In the genomic region with DNA sequence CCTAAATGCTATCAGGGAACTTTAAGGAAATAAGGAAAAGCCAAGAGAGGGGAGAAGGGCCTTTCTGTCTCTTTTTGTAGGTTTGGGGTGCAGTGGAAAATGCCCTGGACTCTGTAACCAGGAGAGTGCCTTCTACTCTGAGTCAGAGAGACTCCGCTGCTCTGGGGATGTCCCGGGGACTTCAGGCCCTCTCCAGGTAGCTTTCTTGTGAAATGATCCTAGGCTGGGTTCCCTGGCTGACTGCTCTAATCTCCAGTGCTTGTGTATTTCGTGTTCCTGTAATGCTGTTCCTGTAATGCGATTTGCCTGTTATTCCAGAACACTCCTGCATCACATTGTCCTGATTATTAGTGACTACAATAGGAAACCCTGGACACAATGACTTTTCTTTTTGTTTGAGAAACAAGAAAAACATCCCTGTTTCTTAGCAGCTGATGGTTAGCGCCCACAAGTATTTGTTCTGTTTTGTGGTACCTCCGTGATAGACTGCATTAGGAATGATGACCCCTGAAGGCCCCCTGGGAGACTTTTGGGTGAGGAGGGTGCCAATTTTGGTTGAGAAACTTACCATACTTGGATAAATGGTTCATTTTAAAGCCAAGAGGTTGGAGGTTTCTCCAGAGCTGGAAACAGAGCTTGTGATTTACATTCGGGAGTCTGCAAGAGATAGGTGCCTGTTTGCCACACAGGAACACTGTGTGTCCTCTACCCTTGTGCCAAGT, we compare ENCODE assay signal across 8 mouse cellular contexts. TPM values are rescaled to one million over a fixed set of nuclear protein-coding genes. Genes with fewer than 3 reads are reported as not detected.
DNase-seq lines count a peak whose midpoint lies in the region; ATAC-seq and TF ChIP-seq lines count a peak whose summit lies in the region.

No protein-coding gene starts in this region.

- intact Hi-C loops in gastrocnemius, postnatal 14 days (cut with DNase I; ENCODE audit: low total_unique reads) = no loop called here

- H3K36me3 ChIP-seq in testis, adult 2 months (ENCODE audit: control insufficient read depth, insufficient read depth, low read length) = no peaks in the 10 kb centered on the region
- no peaks in the 10 kb centered on the region for H3K36me3 ChIP-seq in myocyte (ENCODE audit: control insufficient read depth, insufficient read depth)

- WGBS in cerebellum, adult 2 months = 17% methylated on average over 7 of the region's 7 CpGs

- no peak for TF ChIP-seq POLR2A in cerebellum, adult 2 months (IDR thresholded peaks at IDR 0.05; ENCODE audit: borderline replicate concordance, insufficient read depth, low read length)
- no peak for TF ChIP-seq POLR2A in testis, adult 2 months (IDR thresholded peaks at IDR 0.05; ENCODE audit: control insufficient read depth, low read depth, low read length)
- no peak for TF ChIP-seq POLR2A in myocyte (IDR thresholded peaks at IDR 0.05; ENCODE audit: insufficient read length, low read depth)

- no peak for TF ChIP-seq CTCF in cerebellum, adult 2 months (IDR thresholded peaks at IDR 0.05; ENCODE audit: borderline replicate concordance, insufficient read depth, low read depth, low read length)
- no peak for TF ChIP-seq CTCF in testis, adult 2 months (IDR thresholded peaks at IDR 0.05; ENCODE audit: control insufficient read depth, insufficient read depth, insufficient replicate concordance, low read depth, low read length)

- peak overlapping the region; percentile 58; the same call in 1 of the 2 replicates for H3K27ac ChIP-seq in cerebellum, adult 2 months (ENCODE audit: insufficient read depth, low read length)
- H3K27ac ChIP-seq in testis, adult 2 months (ENCODE audit: control insufficient read depth, insufficient read depth, low read depth, low read length) = peak overlapping the region; percentile 73

- H3K4me3 ChIP-seq in cerebellum, adult 2 months (replicated peaks; ENCODE audit: insufficient read depth, low read depth, low read length) = peak overlapping the region; percentile 87
- peak overlapping the region; percentile 90 for H3K4me3 ChIP-seq in testis, adult 2 months (ENCODE audit: control insufficient read depth, low read depth, low read length)
- peak overlapping the region; percentile 63 for H3K4me3 ChIP-seq in myocyte

- DNase-seq in cerebellum, adult 2 months = peak; percentile 46
- DNase-seq in testis, postnatal 10 days (ENCODE audit: low spot score) = no peak
- no peak for DNase-seq in layer of hippocampus, adult 18-20 months (ENCODE audit: low spot score in 2 of 2)
- no peak for DNase-seq in gastrocnemius, postnatal 14 days

- H3K27me3 ChIP-seq in cerebellum, adult 2 months (ENCODE audit: control insufficient read depth, insufficient read depth, low read length) = no peaks in the 10 kb centered on the region
- H3K27me3 ChIP-seq in testis, adult 2 months (ENCODE audit: control insufficient read depth, insufficient read depth, low read length) = no peaks in the 10 kb centered on the region
- H3K27me3 ChIP-seq in myocyte (ENCODE audit: control insufficient read depth, insufficient read depth, insufficient read length) = no peaks in the 10 kb centered on the region

- peaks cover 60% of the 10 kb centered on the region for H3K79me2 ChIP-seq in myocyte (ENCODE audit: control insufficient read depth, insufficient read depth)

- H3ac ChIP-seq in myocyte (ENCODE audit: control insufficient read depth, insufficient read length) = peak overlapping the region; percentile 51

- ATAC-seq in cerebellum, adult (ENCODE audit: insufficient number of reproducible peaks, low FRiP score, low TSS enrichment) = no peak
- ATAC-seq in inflammation-experienced regulatory T-cells, adult 6 months = peak; percentile 72

- peaks cover 9% of the 10 kb centered on the region for H3K4me1 ChIP-seq in cerebellum, adult 2 months (ENCODE audit: control insufficient read depth, insufficient read depth, low read length)
- peaks cover 12% of the 10 kb centered on the region for H3K4me1 ChIP-seq in testis, adult 2 months (ENCODE audit: control insufficient read depth, insufficient read depth, low read length)

- peak overlapping the region; percentile 69 for H3K4me2 ChIP-seq in myocyte (ENCODE audit: low read depth)

TF ChIP-seq in myocyte, 11 proteins besides CTCF, POLR2A, EP300 and RAD21:
- TF ChIP-seq MAX (IDR thresholded peaks at IDR 0.05; ENCODE audit: low read depth) (no peak), REST (IDR thresholded peaks at IDR 0.05; ENCODE audit: insufficient read depth, insufficient read length) (no peak), MYOG (IDR thresholded peaks at IDR 0.05; ENCODE audit: control insufficient read depth in 1 of 3, insufficient read depth in 1 of 3, insufficient read length in 2 of 3, low read depth in 2 of 3) (no peak)

RNA-seq across cellular contexts. Expression of a gene that starts 0.9 kb away (rescaled TPM):
- 16.3 and 17.1 TPM in 2 replicates for polyA plus RNA-seq in cerebellum, adult 2 months (2012; rRNA removed)
- polyA plus RNA-seq in testis, adult 2 months (2012; rRNA removed) = 22.5 and 31.1 TPM in 2 replicates
- 10 to 100 TPM; 18.5 to 34.1 (median 25.9) TPM for polyA plus RNA-seq in inflammation-experienced regulatory T-cells, adult 6 months (2017; shearing (Covaris generic))
- polyA plus RNA-seq in myocyte (2012; fragmentation: generic; extraction: Trizol) = 23.0 TPM
- total RNA-seq in layer of hippocampus, adult 18-20 months (2021) = 10 to 100 TPM; 11.1 to 11.8 TPM
- 10 to 100 TPM; 24.0 to 24.5 TPM for total RNA-seq in gastrocnemius, postnatal 14 days (2021)

RNA-seq across cellular contexts. Expression of a gene that starts 45.1 kb away (rescaled TPM):
- 66.7 and 69.5 TPM in 2 replicates for polyA plus RNA-seq in cerebellum, adult 2 months (2012; rRNA removed)
- 25.5 and 28.5 TPM in 2 replicates for polyA plus RNA-seq in testis, adult 2 months (2012; rRNA removed)
- 100 to 1,000 TPM; 113 to 129 (median 117) TPM for polyA plus RNA-seq in inflammation-experienced regulatory T-cells, adult 6 months (2017; shearing (Covaris generic))
- 34.3 TPM for polyA plus RNA-seq in myocyte (2012; fragmentation: generic; extraction: Trizol)
- total RNA-seq in layer of hippocampus, adult 18-20 months (2021) = 10 to 100 TPM; 51.5 to 55.7 TPM
- 10 to 100 TPM; 54.2 to 61.6 TPM for total RNA-seq in gastrocnemius, postnatal 14 days (2021)

Comparison
In these comparisons a context has a peak if more than half of its experiments do, and no peak if none do; other contexts are left out.
1. DNase-seq: peak in cerebellum, adult 2 months (2 of 2); none in testis, postnatal 10 days (single experiment), layer of hippocampus, adult 18-20 months (0 of 2) and gastrocnemius, postnatal 14 days (single experiment).
2. Peak in every context shown above with its lines, with median percentiles within 50 percentile points of each other: H3K4me3 ChIP-seq.